Mouse (Mus musculus) forebrain, embryonic 16.5 days (tissue): Measurements from ENCODE around the gene 4930402H24Rik. TPM values are rescaled to one million over a fixed set of nuclear protein-coding genes. Genes with fewer than 3 reads are reported as not detected.
A peak's percentile ranks its signal among the peaks of the same experiment; 100 is the strongest.

Source experiments
- ATAC-seq: fragments of 200-750 bp; cut with Nextera tagmentation; 2 replicates; pipeline ENCODE4 v1.8.0; 2017; ENCODE audit warnings: mild to moderate bottlenecking, moderate library complexity
- H3K27ac ChIP-seq: fragments of 300-500 bp; sonication (generic); 2 replicates; pipeline ENCODE4 v1.5.1; 2014; ENCODE audit warnings: low read length, control low read depth
- H3K27me3 ChIP-seq: fragments of 300-500 bp; sonication (generic); replicated peaks from 2 replicates; pipeline ENCODE4 v1.6.1; 2014; ENCODE audit warnings: low read length; ENCODE audit not compliant: control insufficient read depth, insufficient read depth
- H3K36me3 ChIP-seq: fragments of 300-500 bp; sonication (generic); 2 replicates; pipeline ENCODE4 v1.6.1; 2014; ENCODE audit not compliant: control insufficient read depth, insufficient read depth
- H3K4me1 ChIP-seq: fragments of 300-500 bp; sonication (generic); replicated peaks from 2 replicates; pipeline ENCODE4 v1.6.1; 2014; ENCODE audit warnings: low read length; ENCODE audit not compliant: control insufficient read depth, insufficient read depth
- H3K4me2 ChIP-seq: fragments of 300-500 bp; sonication (generic); 2 replicates; pipeline ENCODE4 v1.6.1; 2014; ENCODE audit warnings: mild to moderate bottlenecking, low read length, control low read depth
- H3K4me3 ChIP-seq: fragments of 300-500 bp; sonication (generic); replicated peaks from 2 replicates; pipeline ENCODE4 v1.5.1; 2014; ENCODE audit warnings: mild to moderate bottlenecking, low read length, control low read depth
- H3K9ac ChIP-seq: fragments of 300-500 bp; sonication (generic); replicated peaks from 2 replicates; pipeline ENCODE4 v1.6.1; 2014; ENCODE audit warnings: low read depth, low read length, control low read depth
- H3K9me3 ChIP-seq: fragments of 300-500 bp; sonication (generic); 2 replicates; pipeline ENCODE4 v1.6.1; 2016; ENCODE audit warnings: low read length; ENCODE audit not compliant: control insufficient read depth
- WGBS: fragments of 180-500 bp; shearing (Covaris S2); extraction: QIAGEN DNeasy Blood & Tissue Kit; methylation state at CpG from one replicate; pipeline ENCODE4 v1.1.7; 2014; 5-methylcytosine and 5-hydroxymethylcytosine counted together
- polyA plus RNA-seq: library from polyadenylated mRNA; unstranded; fragments of >200 nt; fragmentation: Nextera tagmentation; extraction: Ambion mirVana; gene quantifications from 2 replicates; pipeline ENCODE4 v1.2.1, GENCODE M21; 2015

4930402H24Rik gene
- polyA plus RNA-seq, 1 experiment from 2014 or later = 109 TPM

DNA sequence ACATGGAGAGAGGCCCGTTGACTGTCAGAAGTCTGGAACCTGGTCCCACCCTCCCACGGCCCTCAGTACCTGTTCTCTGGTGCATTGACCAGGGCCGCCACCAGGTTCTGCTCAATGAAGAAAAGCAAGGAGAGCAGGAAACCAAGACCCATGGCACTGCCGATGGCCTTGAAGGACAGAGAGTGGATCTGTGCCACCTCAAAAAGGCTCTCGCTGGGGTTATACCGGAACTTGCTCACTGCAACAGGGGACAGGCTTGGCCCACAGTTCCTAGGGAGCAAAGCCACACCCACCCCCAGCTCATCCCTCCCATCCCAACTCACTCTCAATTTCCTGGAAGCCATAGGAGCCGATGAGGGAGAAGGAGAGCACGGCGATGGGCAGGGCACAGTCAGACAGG is 220.8 kb downstream of the 4930402H24Rik start:
- Histone ChIP-seq H3K4me2 (no peak overlapping the region), H3K4me1 (no peaks in the 10 kb centered on the region), H3K27me3 (no peaks in the 10 kb centered on the region), H3K9me3 (no peaks in the 10 kb centered on the region), H3K36me3 (peaks cover 10% of the 10 kb centered on the region), H3K9ac (no peak overlapping the region), H3K4me3 (no peak overlapping the region), H3K27ac (no peak overlapping the region)
- no peak for ATAC-seq
- WGBS = 89% methylated on average over 9 of the region's 9 CpGs

GRCm38 (mm10) chr2:130681531-130681930 is 224.7 kb downstream of the 4930402H24Rik start:
- Histone ChIP-seq H3K4me2 (no peak overlapping the region), H3K9me3 (no peaks in the 10 kb centered on the region), H3K9ac (no peak overlapping the region), H3K36me3 (peaks cover 39% of the 10 kb centered on the region), H3K27ac (no peak overlapping the region), H3K27me3 (no peaks in the 10 kb centered on the region), H3K4me1 (no peaks in the 10 kb centered on the region), H3K4me3 (no peak overlapping the region)
- 81% methylated on average over 3 of the region's 3 CpGs for WGBS
- ATAC-seq = no peak

DNA sequence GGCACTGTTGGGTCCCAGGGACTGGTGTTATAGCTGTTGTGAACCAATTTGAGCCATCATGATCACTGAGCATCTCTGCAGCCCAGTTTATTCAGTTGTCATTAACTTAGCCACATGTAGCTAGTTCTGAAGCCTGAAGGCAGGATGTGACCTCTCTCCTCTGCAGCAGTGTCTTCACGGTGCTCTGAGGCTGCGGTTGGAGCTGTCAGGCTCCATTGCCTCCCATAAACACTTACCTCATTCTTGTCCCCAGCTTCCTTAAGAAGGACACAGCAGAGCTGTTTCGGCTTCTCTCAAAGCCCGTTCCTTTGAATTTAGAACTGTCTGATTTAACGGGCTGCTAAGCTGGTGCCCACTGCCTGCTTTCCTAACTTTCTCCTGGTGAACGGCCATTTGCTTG is 226.3 kb downstream of the 4930402H24Rik start:
- H3K9ac ChIP-seq = no peak overlapping the region
- peaks cover 54% of the 10 kb centered on the region for H3K36me3 ChIP-seq
- H3K27ac ChIP-seq = no peak overlapping the region
- no peak overlapping the region for H3K4me2 ChIP-seq
- H3K27me3 ChIP-seq = no peaks in the 10 kb centered on the region
- H3K4me1 ChIP-seq = no peaks in the 10 kb centered on the region
- no peaks in the 10 kb centered on the region for H3K9me3 ChIP-seq
- no peak for ATAC-seq
- no peak overlapping the region for H3K4me3 ChIP-seq
- WGBS = 88% methylated on average over 6 of the region's 6 CpGs

- WGBS = 88% methylated on average over 12 of the region's 12 CpGs
- Histone ChIP-seq H3K4me3 (no peak overlapping the region), H3K27ac (no peak overlapping the region), H3K9ac (no peak overlapping the region), H3K9me3 (no peaks in the 10 kb centered on the region), H3K36me3 (peaks cover 59% of the 10 kb centered on the region), H3K4me2 (no peak overlapping the region), H3K27me3 (no peaks in the 10 kb centered on the region), H3K4me1 (no peaks in the 10 kb centered on the region)
- no peak for ATAC-seq
Observed at GRCm38 (mm10) chr2:130679154-130679553, 227.1 kb downstream of the 4930402H24Rik start.

DNA sequence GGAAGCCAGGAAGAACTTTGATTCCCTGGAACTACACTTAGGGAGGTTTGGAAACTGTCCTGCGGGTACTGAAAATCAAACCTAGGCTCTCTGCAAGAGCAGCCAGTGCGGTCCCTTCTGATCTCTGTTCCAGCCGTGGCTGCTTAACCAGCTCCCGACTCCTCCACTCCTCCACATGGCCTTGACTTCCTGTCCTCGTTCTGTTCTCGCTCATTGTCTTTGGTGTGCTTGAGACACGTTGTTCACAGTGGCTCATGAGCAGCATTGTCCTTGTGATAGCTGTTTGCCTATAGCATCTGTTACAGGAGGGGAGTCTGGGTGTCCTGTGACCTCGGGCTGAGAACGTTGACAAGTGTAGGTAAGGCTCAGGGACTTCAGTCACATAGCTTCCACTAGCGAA is 229.0 kb downstream of the 4930402H24Rik start:
- 91% methylated on average over 10 of the region's 10 CpGs for WGBS
- no peak for ATAC-seq
- peaks cover 63% of the 10 kb centered on the region for H3K36me3 ChIP-seq
- no peaks in the 10 kb centered on the region for H3K4me1 ChIP-seq
- H3K27ac ChIP-seq = no peak overlapping the region
- no peak overlapping the region for H3K9ac ChIP-seq
- no peaks in the 10 kb centered on the region for H3K27me3 ChIP-seq
- no peaks in the 10 kb centered on the region for H3K9me3 ChIP-seq
- H3K4me3 ChIP-seq = no peak overlapping the region
- no peak overlapping the region for H3K4me2 ChIP-seq

- Histone ChIP-seq H3K27me3 (no peaks in the 10 kb centered on the region), H3K4me2 (peak within 1 kb of the TSS; percentile 94), H3K36me3 (peaks cover 2% of the 10 kb centered on the region), H3K9me3 (no peaks in the 10 kb centered on the region), H3K4me3 (peak within 1 kb of the TSS; percentile 77), H3K27ac (peak within 1 kb of the TSS; percentile 95), H3K4me1 (peaks cover 29% of the 10 kb centered on the region), H3K9ac (peak within 1 kb of the TSS; percentile 78)
- ATAC-seq = peak; percentile 66
- 0% methylated on average over 31 of the region's 31 CpGs for WGBS
Observed at GRCm38 (mm10) chr2:130667559-130667958, 238.6 kb downstream of the 4930402H24Rik start, which contains the start of gene Itpa. Gene Itpa, plus strand, starts transcription at chr2:130667610.

- Histone ChIP-seq H3K27ac (peak within 1 kb of the TSS; percentile 99), H3K4me3 (peak within 1 kb of the TSS; percentile 75), H3K9ac (peak within 1 kb of the TSS; percentile 86), H3K4me1 (peaks cover 30% of the 10 kb centered on the region), H3K27me3 (no peaks in the 10 kb centered on the region), H3K36me3 (peaks cover under 1% of the 10 kb centered on the region; the same call in 1 of the 2 replicates), H3K9me3 (no peaks in the 10 kb centered on the region), H3K4me2 (peak within 1 kb of the TSS; percentile 87)
- ATAC-seq = peak; percentile 97
- under 1% methylated on average over 39 of the region's 40 CpGs for WGBS
Observed at GRCm38 (mm10) chr2:130664102-130664701, 242.0 kb downstream of the 4930402H24Rik start, which contains the start of gene Ddrgk1. Gene Ddrgk1, minus strand, starts transcription at chr2:130664659.

- Histone ChIP-seq H3K9ac (peak overlapping the region; percentile 86), H3K36me3 (peaks cover 6% of the 10 kb centered on the region; the same call in 1 of the 2 replicates), H3K27me3 (no peaks in the 10 kb centered on the region), H3K27ac (no peak overlapping the region), H3K4me3 (peak overlapping the region; percentile 75), H3K4me2 (peak overlapping the region; percentile 87), H3K9me3 (no peaks in the 10 kb centered on the region), H3K4me1 (peaks cover 25% of the 10 kb centered on the region)
- ATAC-seq = no peak
- WGBS = 86% methylated on average over 11 of the region's 11 CpGs
Observed at GRCm38 (mm10) chr2:130663342-130663741, 242.9 kb downstream of the 4930402H24Rik start.

DNA sequence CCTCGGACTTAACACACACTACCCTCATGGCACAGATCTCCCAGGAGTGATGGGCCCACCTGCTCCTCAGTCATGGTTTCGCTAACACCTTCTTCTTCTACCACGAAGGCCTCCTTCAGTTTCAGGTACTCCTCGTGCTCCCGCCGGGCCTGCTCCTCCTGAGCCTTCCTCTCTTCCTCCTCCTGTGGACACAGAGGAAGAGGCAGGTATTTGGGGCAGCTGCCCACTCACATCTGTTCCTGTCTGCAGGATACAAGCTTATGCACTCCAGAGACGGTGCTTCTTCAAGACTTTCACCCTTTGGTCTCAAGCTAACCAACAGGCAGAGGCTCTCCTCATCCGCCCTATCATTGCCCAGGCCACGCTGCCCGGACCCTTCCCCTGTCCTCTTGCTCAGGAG is 247.7 kb downstream of the 4930402H24Rik start:
- no peaks in the 10 kb centered on the region for H3K9me3 ChIP-seq
- H3K27me3 ChIP-seq = no peaks in the 10 kb centered on the region
- no peak overlapping the region for H3K4me2 ChIP-seq
- H3K27ac ChIP-seq = no peak overlapping the region
- peaks cover 12% of the 10 kb centered on the region for H3K4me1 ChIP-seq
- H3K9ac ChIP-seq = no peak overlapping the region
- peaks cover 23% of the 10 kb centered on the region for H3K36me3 ChIP-seq
- 95% methylated on average over 10 of the region's 10 CpGs for WGBS
- ATAC-seq = no peak
- no peak overlapping the region for H3K4me3 ChIP-seq
